Mouse (Mus musculus): ENCODE measurements around the gene B130006D01Rik. TPM values are rescaled to one million over a fixed set of nuclear protein-coding genes. Genes with fewer than 3 reads are reported as not detected.
A peak's percentile ranks its signal among the peaks of the same experiment; 100 is the strongest.

B130006D01Rik gene
- polyA plus RNA-seq, 1 experiment from 2014 or later: 0.26 TPM

- TF ChIP-seq CTCF (IDR thresholded peaks at IDR 0.05; ENCODE audit: low read depth): no peak
- H3K4me1 ChIP-seq (replicated peaks; ENCODE audit: control insufficient read depth, insufficient read depth, low read length): no peaks in the 10 kb centered on the region
- H3K4me3 ChIP-seq (ENCODE audit: low read depth, low read length): no peak overlapping the region
- H3K27me3 ChIP-seq (replicated peaks; ENCODE audit: control insufficient read depth, insufficient read depth, low read length): no peaks in the 10 kb centered on the region
- H3K36me3 ChIP-seq (ENCODE audit: control insufficient read depth, insufficient read depth): peaks cover 34% of the 10 kb centered on the region
- WGBS: 90% methylated on average over 5 of the region's 5 CpGs
- no peaks in the 10 kb centered on the region for H3K9me3 ChIP-seq (ENCODE audit: control insufficient read depth)
- H3K27ac ChIP-seq (ENCODE audit: low read depth, low read length): no peak overlapping the region
- no peak overlapping the region for H3K9ac ChIP-seq (ENCODE audit: low read depth, low read length)
- H3K4me2 ChIP-seq (replicated peaks; ENCODE audit: low read depth): no peak overlapping the region
- ATAC-seq: no peak
Observed at GRCm38 (mm10) chr11:95760521-95760920, 37.1 kb downstream of the B130006D01Rik start.

GRCm38 (mm10) chr11:95762996-95763395, 39.6 kb downstream of the B130006D01Rik start:
- no peaks in the 10 kb centered on the region for H3K9me3 ChIP-seq (ENCODE audit: control insufficient read depth)
- no peak for ATAC-seq
- WGBS: 87% methylated on average over 4 of the region's 4 CpGs
- H3K4me2 ChIP-seq (replicated peaks; ENCODE audit: low read depth): no peak overlapping the region
- TF ChIP-seq CTCF (IDR thresholded peaks at IDR 0.05; ENCODE audit: low read depth): no peak
- no peak overlapping the region for H3K27ac ChIP-seq (ENCODE audit: low read depth, low read length)
- H3K9ac ChIP-seq (ENCODE audit: low read depth, low read length): no peak overlapping the region
- H3K4me1 ChIP-seq (replicated peaks; ENCODE audit: control insufficient read depth, insufficient read depth, low read length): no peaks in the 10 kb centered on the region
- no peaks in the 10 kb centered on the region for H3K27me3 ChIP-seq (replicated peaks; ENCODE audit: control insufficient read depth, insufficient read depth, low read length)
- H3K4me3 ChIP-seq (ENCODE audit: low read depth, low read length): no peak overlapping the region
- H3K36me3 ChIP-seq (ENCODE audit: control insufficient read depth, insufficient read depth): peaks cover 25% of the 10 kb centered on the region; the same call in 1 of the 2 replicates

- Histone ChIP-seq H3K27ac (ENCODE audit: low read depth, low read length) (no peak overlapping the region), H3K4me3 (ENCODE audit: low read depth, low read length) (no peak overlapping the region), H3K9me3 (ENCODE audit: control insufficient read depth) (no peaks in the 10 kb centered on the region), H3K4me1 (replicated peaks; ENCODE audit: control insufficient read depth, insufficient read depth, low read length) (no peaks in the 10 kb centered on the region), H3K4me2 (replicated peaks; ENCODE audit: low read depth) (no peak overlapping the region), H3K36me3 (ENCODE audit: control insufficient read depth, insufficient read depth) (peaks cover 21% of the 10 kb centered on the region; the same call in 1 of the 2 replicates), H3K27me3 (replicated peaks; ENCODE audit: control insufficient read depth, insufficient read depth, low read length) (no peaks in the 10 kb centered on the region), H3K9ac (ENCODE audit: low read depth, low read length) (no peak overlapping the region)
- no peak for ATAC-seq
- TF ChIP-seq CTCF (IDR thresholded peaks at IDR 0.05; ENCODE audit: low read depth): no peak
- WGBS: 88% methylated on average over 8 of the region's 8 CpGs
Observed at GRCm38 (mm10) chr11:95764806-95765205, 41.4 kb downstream of the B130006D01Rik start.

GRCm38 (mm10) chr11:95765334-95765733, 41.9 kb downstream of the B130006D01Rik start:
- Histone ChIP-seq H3K4me1 (replicated peaks; ENCODE audit: control insufficient read depth, insufficient read depth, low read length) (no peaks in the 10 kb centered on the region), H3K27me3 (replicated peaks; ENCODE audit: control insufficient read depth, insufficient read depth, low read length) (no peaks in the 10 kb centered on the region), H3K9ac (ENCODE audit: low read depth, low read length) (no peak overlapping the region), H3K4me2 (replicated peaks; ENCODE audit: low read depth) (no peak overlapping the region), H3K27ac (ENCODE audit: low read depth, low read length) (no peak overlapping the region), H3K9me3 (ENCODE audit: control insufficient read depth) (no peaks in the 10 kb centered on the region), H3K4me3 (ENCODE audit: low read depth, low read length) (no peak overlapping the region), H3K36me3 (ENCODE audit: control insufficient read depth, insufficient read depth) (peaks cover 21% of the 10 kb centered on the region; the same call in 1 of the 2 replicates)
- WGBS: 84% methylated on average over 10 of the region's 10 CpGs
- no peak for TF ChIP-seq CTCF (IDR thresholded peaks at IDR 0.05; ENCODE audit: low read depth)
- ATAC-seq: no peak

- no peak for TF ChIP-seq CTCF (IDR thresholded peaks at IDR 0.05; ENCODE audit: low read depth)
- 49% methylated on average over 6 of the region's 6 CpGs for WGBS
- peak; percentile 57; the same call in 1 of the 2 replicates for ATAC-seq
- no peaks in the 10 kb centered on the region for H3K27me3 ChIP-seq (replicated peaks; ENCODE audit: control insufficient read depth, insufficient read depth, low read length)
- no peaks in the 10 kb centered on the region for H3K9me3 ChIP-seq (ENCODE audit: control insufficient read depth)
- H3K27ac ChIP-seq (ENCODE audit: low read depth, low read length): no peak overlapping the region
- no peak overlapping the region for H3K4me3 ChIP-seq (ENCODE audit: low read depth, low read length)
- H3K4me1 ChIP-seq (replicated peaks; ENCODE audit: control insufficient read depth, insufficient read depth, low read length): no peaks in the 10 kb centered on the region
- H3K36me3 ChIP-seq (ENCODE audit: control insufficient read depth, insufficient read depth): peaks cover 19% of the 10 kb centered on the region; the same call in 1 of the 2 replicates
- H3K9ac ChIP-seq (ENCODE audit: low read depth, low read length): no peak overlapping the region
- H3K4me2 ChIP-seq (replicated peaks; ENCODE audit: low read depth): no peak overlapping the region
Observed at GRCm38 (mm10) chr11:95768244-95768643, 44.9 kb downstream of the B130006D01Rik start.

GRCm38 (mm10) chr11:95769208-95769607, 45.8 kb downstream of the B130006D01Rik start:
- Histone ChIP-seq H3K9ac (ENCODE audit: low read depth, low read length) (no peak overlapping the region), H3K4me2 (replicated peaks; ENCODE audit: low read depth) (no peak overlapping the region), H3K9me3 (ENCODE audit: control insufficient read depth) (no peaks in the 10 kb centered on the region), H3K27ac (ENCODE audit: low read depth, low read length) (no peak overlapping the region), H3K4me3 (ENCODE audit: low read depth, low read length) (no peak overlapping the region), H3K4me1 (replicated peaks; ENCODE audit: control insufficient read depth, insufficient read depth, low read length) (no peaks in the 10 kb centered on the region), H3K27me3 (replicated peaks; ENCODE audit: control insufficient read depth, insufficient read depth, low read length) (no peaks in the 10 kb centered on the region), H3K36me3 (ENCODE audit: control insufficient read depth, insufficient read depth) (peaks cover 10% of the 10 kb centered on the region; the same call in 1 of the 2 replicates)
- no peak for TF ChIP-seq CTCF (IDR thresholded peaks at IDR 0.05; ENCODE audit: low read depth)
- no peak for ATAC-seq
- WGBS: 92% methylated on average over 10 of the region's 10 CpGs

Measured in intestine, postnatal 0 days (tissue).